Mouse (Mus musculus) embryonic facial prominence, embryonic 11.5 days (tissue): ENCODE measurements at regions not wholly inside any gene's neighbourhood (a gene's known extent, or its start where the extent isn't known, plus 50 kb on each side); places are given as distances from the start of the nearest gene placed in this dataset.

Experiments
- ATAC-seq: fragments of 200-750 bp; cut with Nextera tagmentation; replicated peaks from 2 replicates; pipeline ENCODE4 v1.8.0; 2017; ENCODE audit warnings: low read depth; ENCODE audit not compliant: insufficient number of reproducible peaks, low FRiP score, low TSS enrichment
- DNase-seq: peaks from one replicate; pipeline ENCODE4 v3.0.0-alpha.2; 2015; ENCODE audit warnings: low spot score
- H3K27ac ChIP-seq: fragments of 300-500 bp; sonication (generic); replicated peaks from 2 replicates; pipeline ENCODE4 v1.5.1; 2014; ENCODE audit warnings: mild to moderate bottlenecking, low read depth, low read length, control low read depth
- H3K27me3 ChIP-seq: fragments of 300-500 bp; sonication (generic); 2 replicates; pipeline ENCODE4 v1.6.1; 2014; ENCODE audit warnings: mild to moderate bottlenecking, low read length, moderate library complexity, mixed read lengths; ENCODE audit not compliant: control insufficient read depth, insufficient read depth
- H3K36me3 ChIP-seq: fragments of 300-500 bp; sonication (generic); replicated peaks from 2 replicates; pipeline ENCODE4 v1.6.1; 2014; ENCODE audit warnings: low read depth, mild to moderate bottlenecking, low read length, moderate library complexity, mixed read lengths; ENCODE audit not compliant: control insufficient read depth, insufficient read depth
- H3K4me1 ChIP-seq: fragments of 300-500 bp; sonication (generic); 2 replicates; pipeline ENCODE4 v1.6.1; 2014; ENCODE audit warnings: low read length, mixed read lengths; ENCODE audit not compliant: control insufficient read depth, insufficient read depth
- H3K4me2 ChIP-seq: fragments of 300-500 bp; sonication (generic); 2 replicates; pipeline ENCODE4 v1.6.1; 2014; ENCODE audit warnings: low read depth, mild to moderate bottlenecking, control low read depth, low read length, moderate library complexity
- H3K4me3 ChIP-seq: fragments of 300-500 bp; sonication (generic); 2 replicates; pipeline ENCODE4 v1.5.1; 2014; ENCODE audit warnings: low read depth, low read length, control low read depth
- H3K9ac ChIP-seq: fragments of 300-500 bp; sonication (generic); replicated peaks from 2 replicates; pipeline ENCODE4 v1.6.1; 2014; ENCODE audit warnings: mild to moderate bottlenecking, control low read depth, low read length
- H3K9me3 ChIP-seq: fragments of 300-500 bp; sonication (generic); replicated peaks from 2 replicates; pipeline ENCODE4 v1.6.1; 2016; ENCODE audit warnings: mild to moderate bottlenecking, low read length, inconsistent platforms, mixed read lengths; ENCODE audit not compliant: control insufficient read depth
- WGBS: fragments of 180-500 bp; shearing (Covaris S2); extraction: QIAGEN DNeasy Blood & Tissue Kit; methylation state at CpG from one replicate; pipeline ENCODE4 v1.1.7; 2014; 5-methylcytosine and 5-hydroxymethylcytosine counted together

- ATAC-seq (no peak), DNase-seq (no peak)
- no peaks in the 10 kb centered on the region for H3K27me3 ChIP-seq
These were observed 105.6 kb downstream of the Aldh8a1 start for GRCm38 (mm10) chr10:21482659-21483058.

GRCm38 (mm10) chr10:21483373-21483772 lies 106.3 kb downstream of the Aldh8a1 start:
- Histone ChIP-seq H3K4me3 (no peak overlapping the region), H3K9me3 (no peaks in the 10 kb centered on the region), H3K4me1 (no peaks in the 10 kb centered on the region), H3K27me3 (no peaks in the 10 kb centered on the region), H3K27ac (no peak overlapping the region), H3K36me3 (no peaks in the 10 kb centered on the region), H3K9ac (no peak overlapping the region), H3K4me2 (no peak overlapping the region)
- ATAC-seq, result no peak
- no peak for DNase-seq
- 87% methylated on average over 3 of the region's 3 CpGs for WGBS

More at GRCm38 (mm10) chr10:21482659-21483058, 105.6 kb downstream of the Aldh8a1 start:
- 79% methylated on average over 9 of the region's 9 CpGs for WGBS
- Histone ChIP-seq H3K9me3 (no peaks in the 10 kb centered on the region), H3K4me2 (no peak overlapping the region), H3K9ac (no peak overlapping the region), H3K4me1 (no peaks in the 10 kb centered on the region), H3K4me3 (no peak overlapping the region), H3K27ac (no peak overlapping the region), H3K36me3 (no peaks in the 10 kb centered on the region)

- Histone ChIP-seq H3K9ac (no peak overlapping the region), H3K36me3 (no peaks in the 10 kb centered on the region), H3K4me3 (no peak overlapping the region), H3K27me3 (no peaks in the 10 kb centered on the region), H3K9me3 (no peaks in the 10 kb centered on the region), H3K27ac (no peak overlapping the region), H3K4me1 (no peaks in the 10 kb centered on the region), H3K4me2 (no peak overlapping the region)
- 78% methylated on average over 7 of the region's 7 CpGs for WGBS
- DNase-seq (no peak), ATAC-seq (no peak)
These were observed 104.5 kb upstream of the 1700020N01Rik start for GRCm38 (mm10) chr10:21488374-21488930.

GRCm38 (mm10) chr10:21490910-21491309 lies 102.0 kb upstream of the 1700020N01Rik start:
- Histone ChIP-seq H3K36me3 (no peaks in the 10 kb centered on the region), H3K27me3 (no peaks in the 10 kb centered on the region), H3K4me1 (no peaks in the 10 kb centered on the region), H3K9me3 (no peaks in the 10 kb centered on the region), H3K9ac (no peak overlapping the region), H3K4me2 (no peak overlapping the region), H3K4me3 (no peak overlapping the region), H3K27ac (no peak overlapping the region)
- no peak for ATAC-seq
- no peak for DNase-seq
- 81% methylated on average over 8 of the region's 8 CpGs for WGBS

GRCm38 (mm10) chr10:21492254-21492894 lies 100.6 kb upstream of the 1700020N01Rik start:
- no peaks in the 10 kb centered on the region for H3K36me3 ChIP-seq
- no peaks in the 10 kb centered on the region for H3K27me3 ChIP-seq
- 71% methylated on average over 7 of the region's 7 CpGs for WGBS

GRCm38 (mm10) chr10:21494536-21494935 lies 98.4 kb upstream of the 1700020N01Rik start:
- WGBS, result 32% methylated on average over 1 of the region's 1 CpGs
- H3K27ac ChIP-seq, result no peak overlapping the region

More at GRCm38 (mm10) chr10:21492254-21492894, 100.6 kb upstream of the 1700020N01Rik start:
- H3K9ac ChIP-seq, result no peak overlapping the region
- H3K27ac ChIP-seq, result no peak overlapping the region
- H3K4me1 ChIP-seq, result no peaks in the 10 kb centered on the region
- no peaks in the 10 kb centered on the region for H3K9me3 ChIP-seq
- DNase-seq, result no peak
- no peak overlapping the region for H3K4me2 ChIP-seq
- no peak for ATAC-seq
- H3K4me3 ChIP-seq, result no peak overlapping the region

GRCm38 (mm10) chr10:21497110-21497509 lies 95.8 kb upstream of the 1700020N01Rik start:
- DNase-seq, result no peak
- no peaks in the 10 kb centered on the region for H3K36me3 ChIP-seq
- H3K9ac ChIP-seq, result no peak overlapping the region
- no peak overlapping the region for H3K4me2 ChIP-seq
- no peak overlapping the region for H3K4me3 ChIP-seq
- H3K27me3 ChIP-seq, result no peaks in the 10 kb centered on the region
- 80% methylated on average over 3 of the region's 3 CpGs for WGBS
- H3K9me3 ChIP-seq, result no peaks in the 10 kb centered on the region
- H3K4me1 ChIP-seq, result no peaks in the 10 kb centered on the region
- no peak for ATAC-seq
- H3K27ac ChIP-seq, result no peak overlapping the region

More at GRCm38 (mm10) chr10:21494536-21494935, 98.4 kb upstream of the 1700020N01Rik start:
- H3K27me3 ChIP-seq, result no peaks in the 10 kb centered on the region
- no peak for DNase-seq
- H3K36me3 ChIP-seq, result no peaks in the 10 kb centered on the region
- H3K9ac ChIP-seq, result no peak overlapping the region
- no peak overlapping the region for H3K4me2 ChIP-seq
- no peaks in the 10 kb centered on the region for H3K9me3 ChIP-seq
- H3K4me1 ChIP-seq, result no peaks in the 10 kb centered on the region
- ATAC-seq, result no peak
- no peak overlapping the region for H3K4me3 ChIP-seq

- Histone ChIP-seq H3K4me1 (no peaks in the 10 kb centered on the region), H3K9me3 (no peaks in the 10 kb centered on the region), H3K9ac (no peak overlapping the region), H3K27me3 (no peaks in the 10 kb centered on the region), H3K27ac (no peak overlapping the region), H3K4me2 (no peak overlapping the region), H3K4me3 (no peak overlapping the region), H3K36me3 (no peaks in the 10 kb centered on the region)
- ATAC-seq (no peak), DNase-seq (no peak)
- WGBS, result 82% methylated on average over 4 of the region's 4 CpGs
These were observed 94.8 kb upstream of the 1700020N01Rik start for GRCm38 (mm10) chr10:21498143-21498542.
